In genomic region chr16:38536544-38537146, GRCm38 (mm10) we compare ENCODE assay signal across 9 mouse cellular contexts. TPM values are rescaled to one million over a fixed set of nuclear protein-coding genes. Genes with fewer than 3 reads are reported as not detected.
A peak's percentile ranks its signal among the peaks of the same experiment; 100 is the strongest.
DNase-seq lines count a peak whose midpoint lies in the region; ATAC-seq and TF ChIP-seq lines count a peak whose summit lies in the region.
"Had no signal": no experiment of that assay in that cellular context is flagged by ENCODE, and none has a peak within 500 bp of the region (broad histone marks: within the 10 kb centered on the region; RNA-seq: fewer than 3 reads in every experiment).

No protein-coding gene starts in this region.

- no peak overlapping the region for H3K27ac ChIP-seq in neural tube, embryonic 11.5 days (ENCODE audit: low read depth, low read length)
- no peak overlapping the region for H3K27ac ChIP-seq in stomach, postnatal 0 days (replicated peaks)
- H3K27ac ChIP-seq: embryonic facial prominence, embryonic 15.5 days had no signal

- ATAC-seq in neural tube, embryonic 11.5 days (ENCODE audit: insufficient read depth, low FRiP score, low TSS enrichment): no peak
- ATAC-seq in stomach, postnatal 0 days (ENCODE audit: low FRiP score, low TSS enrichment): peak; percentile 77

- H3K9me3 ChIP-seq in neural tube, embryonic 11.5 days (ENCODE audit: control insufficient read depth, low read length): no peaks in the 10 kb centered on the region
- H3K9me3 ChIP-seq in stomach, postnatal 0 days (ENCODE audit: control insufficient read depth, low read length): no peaks in the 10 kb centered on the region
- H3K9me3 ChIP-seq: embryonic facial prominence, embryonic 15.5 days had no signal

- H3K9ac ChIP-seq in neural tube, embryonic 11.5 days (ENCODE audit: low read length): no peak overlapping the region
- H3K9ac ChIP-seq in stomach, postnatal 0 days (ENCODE audit: low read length): no peak overlapping the region
- H3K9ac ChIP-seq: embryonic facial prominence, embryonic 15.5 days had no signal

- H3K4me1 ChIP-seq in neural tube, embryonic 11.5 days (ENCODE audit: control insufficient read depth, insufficient read depth, low read length): no peaks in the 10 kb centered on the region
- no peaks in the 10 kb centered on the region for H3K4me1 ChIP-seq in stomach, postnatal 0 days (replicated peaks; ENCODE audit: control insufficient read depth, insufficient read depth)
- H3K4me1 ChIP-seq: embryonic facial prominence, embryonic 15.5 days had no signal

- peaks cover 15% of the 10 kb centered on the region for H3K36me3 ChIP-seq in neural tube, embryonic 11.5 days (ENCODE audit: control insufficient read depth, insufficient read depth, low read length)
- peaks cover 7% of the 10 kb centered on the region; the same call in 1 of the 2 replicates for H3K36me3 ChIP-seq in stomach, postnatal 0 days (ENCODE audit: control insufficient read depth, insufficient read depth, low read length)

- 48% methylated on average over 8 of the region's 8 CpGs for WGBS in neural tube, embryonic 11.5 days
- WGBS in stomach, postnatal 0 days: 36% methylated on average over 8 of the region's 8 CpGs

- TF ChIP-seq CTCF in stomach, postnatal 0 days (IDR thresholded peaks at IDR 0.05; ENCODE audit: low read depth): peak; percentile 92

- H3K4me3 ChIP-seq in neural tube, embryonic 11.5 days (ENCODE audit: low read depth, low read length): no peak overlapping the region
- no peak overlapping the region for H3K4me3 ChIP-seq in stomach, postnatal 0 days (ENCODE audit: low read depth, low read length)
- H3K4me3 ChIP-seq: embryonic facial prominence, embryonic 15.5 days had no signal

- H3K27me3 ChIP-seq in neural tube, embryonic 11.5 days (ENCODE audit: control insufficient read depth, insufficient read depth, low read length): no peaks in the 10 kb centered on the region
- no peaks in the 10 kb centered on the region for H3K27me3 ChIP-seq in stomach, postnatal 0 days (ENCODE audit: control insufficient read depth, insufficient read depth, low read length)
- H3K27me3 ChIP-seq: embryonic facial prominence, embryonic 15.5 days had no signal

- H3K4me2 ChIP-seq in neural tube, embryonic 11.5 days (ENCODE audit: low read depth): no peak overlapping the region
- H3K4me2 ChIP-seq in stomach, postnatal 0 days (replicated peaks; ENCODE audit: low read depth): no peak overlapping the region
- H3K4me2 ChIP-seq: embryonic facial prominence, embryonic 15.5 days had no signal

- TF ChIP-seq EP300 in stomach, postnatal 0 days (optimal IDR thresholded peaks at IDR 0.05): no peak

- peak; percentile 69 for DNase-seq in 416B (ENCODE audit: low read depth)
- peak; percentile 92 for DNase-seq in ZHBTc4 (ENCODE audit: low read depth, low spot score)
- peak; percentile 60 to 64 for DNase-seq in cerebellum, postnatal 36 days
- DNase-seq in gastrocnemius, adult 18-20 months (ENCODE audit: low spot score): peak; percentile 70
- peak; percentile 36 to 75 for DNase-seq in kidney, adult 8-10 months
- peak; percentile 76 for DNase-seq in liver
- peak; percentile 71 for DNase-seq in neural tube, embryonic 11.5 days (ENCODE audit: low spot score)
- peak; percentile 84 for DNase-seq in stomach, postnatal 0 days (ENCODE audit: low spot score)

RNA-seq across cellular contexts. Expression of gene Poglut1, which starts 13.4 kb away (rescaled TPM):
- 1 to 10 TPM; 7.5 to 9.4 TPM for total RNA-seq in gastrocnemius, adult 18-20 months (2021)
- polyA plus RNA-seq in neural tube, embryonic 11.5 days (2014; fragmentation: Nextera tagmentation; extraction: Ambion mirVana): 69.8 and 70.4 TPM in 2 replicates
- 16.0 and 16.3 TPM in 2 replicates for polyA plus RNA-seq in stomach, postnatal 0 days (2015; fragmentation: Nextera tagmentation; extraction: Ambion mirVana)

RNA-seq across cellular contexts. Expression of gene Timmdc1, which starts 14.2 kb away (rescaled TPM):
- total RNA-seq in gastrocnemius, adult 18-20 months (2021): 10 to 100 TPM; 45.9 to 46.2 TPM
- 29.6 and 33.3 TPM in 2 replicates for polyA plus RNA-seq in neural tube, embryonic 11.5 days (2014; fragmentation: Nextera tagmentation; extraction: Ambion mirVana)
- 14.6 and 15.5 TPM in 2 replicates for polyA plus RNA-seq in stomach, postnatal 0 days (2015; fragmentation: Nextera tagmentation; extraction: Ambion mirVana)

RNA-seq across cellular contexts. Expression of gene Tmem39a, which starts 21.9 kb away (rescaled TPM):
- 10 to 100 TPM; 13.4 to 16.7 TPM for total RNA-seq in gastrocnemius, adult 18-20 months (2021)
- polyA plus RNA-seq in neural tube, embryonic 11.5 days (2014; fragmentation: Nextera tagmentation; extraction: Ambion mirVana): 94.3 and 96.1 TPM in 2 replicates
- polyA plus RNA-seq in stomach, postnatal 0 days (2015; fragmentation: Nextera tagmentation; extraction: Ambion mirVana): 44.6 and 48.9 TPM in 2 replicates
